Comparison of ENCODE assay signal across 37 mouse cellular contexts in genomic region chr2:130546957-130547356, GRCm38 (mm10). TPM values are rescaled to one million over a fixed set of nuclear protein-coding genes. Genes with fewer than 3 reads are reported as not detected.
A peak's percentile ranks its signal among the peaks of the same experiment; 100 is the strongest.
DNase-seq lines count a peak whose midpoint lies in the region; ATAC-seq and TF ChIP-seq lines count a peak whose summit lies in the region.
"Had no signal": no experiment of that assay in that cellular context is flagged by ENCODE, and none has a peak within 500 bp of the region (broad histone marks: within the 10 kb centered on the region; RNA-seq: fewer than 3 reads in every experiment).

No protein-coding gene starts in this region.

- ATAC-seq in heart, embryonic 16.5 days (replicated peaks; ENCODE audit: extremely low read depth, insufficient read depth, low FRiP score) = peak; percentile 67; the same call in 1 of the 2 replicates
- peak; percentile 70 for ATAC-seq in common myeloid progenitor, adult 5-6 weeks (replicated peaks; ENCODE audit: low read depth, poor library complexity, severe bottlenecking)
- peak; percentile 86 for ATAC-seq in liver, embryonic 14.5 days (ENCODE audit: insufficient read depth)
- peak; percentile 94 for ATAC-seq in megakaryocyte-erythroid progenitor cell, adult 5-6 weeks (replicated peaks; ENCODE audit: low FRiP score, low TSS enrichment, poor library complexity, severe bottlenecking)
- ATAC-seq: forebrain, embryonic 15.5 days had no signal

- DNase-seq in heart, postnatal 25 days (ENCODE audit: low spot score) = no peak
- peak in 2 of 3 experiments; percentile 23 to 25 for DNase-seq in liver, embryonic 14.5 days (ENCODE audit: low read depth in 3 of 3, low spot score in 3 of 3)
- DNase-seq in thymus, postnatal 14 days = no peak
- DNase-seq in layer of hippocampus, adult 11-12 months (ENCODE audit: low spot score) = no peak
- DNase-seq in natural killer cell, adult 2 months (ENCODE audit: low spot score in 2 of 2) = no peak
- DNase-seq: adrenal gland, adult 2 months; adrenal gland, postnatal 36 days; cerebellum, adult 11 months; cerebellum, adult 9-10 months; cerebellum, postnatal 36 days; embryo, embryonic 11 days; gastrocnemius, postnatal 36 days; heart, adult 2 months; kidney, adult 18-20 months; lung, embryonic 14.5 days; lung, postnatal 14 days; thymus, postnatal 25 days had no signal

- H3K9ac ChIP-seq in heart, embryonic 16.5 days (ENCODE audit: low read length) = no peak overlapping the region
- H3K9ac ChIP-seq in liver, embryonic 14.5 days (replicated peaks) = no peak overlapping the region
- H3K9ac ChIP-seq: embryonic facial prominence, embryonic 12.5 days; forebrain, embryonic 15.5 days; hindbrain, embryonic 15.5 days; kidney, embryonic 15.5 days; limb, embryonic 13.5 days; lung, embryonic 14.5 days; neural tube, embryonic 13.5 days had no signal

- no peak for TF ChIP-seq EP300 in liver, embryonic 14.5 days (IDR thresholded peaks at IDR 0.05; ENCODE audit: low read depth)

- intact Hi-C loops in heart, postnatal 25 days (cut with DNase I) = no loop called here

- 63% methylated on average over 8 of the region's 8 CpGs for WGBS in heart, embryonic 16.5 days
- 41% methylated on average over 8 of the region's 8 CpGs for WGBS in liver, embryonic 14.5 days (ENCODE audit: insufficient replicate concordance)

- H3K4me3 ChIP-seq in heart, embryonic 16.5 days (ENCODE audit: low read length) = no peak overlapping the region
- no peak overlapping the region for H3K4me3 ChIP-seq in liver, embryonic 14.5 days (ENCODE audit: insufficient read depth in 1 of 2, low read depth in 2 of 2, low read length in 2 of 2)
- H3K4me3 ChIP-seq: embryonic facial prominence, embryonic 12.5 days; forebrain, embryonic 10.5 days; forebrain, embryonic 15.5 days; heart, adult 2 months; hindbrain, embryonic 10.5 days; hindbrain, embryonic 15.5 days; kidney, embryonic 15.5 days; layer of hippocampus, adult 2 months; left cerebral cortex, adult 2 months; limb, embryonic 13.5 days; myocyte; neural tube, embryonic 13.5 days had no signal

- H3K27ac ChIP-seq in heart, embryonic 16.5 days (ENCODE audit: low read length) = no peak overlapping the region
- H3K27ac ChIP-seq in liver, embryonic 14.5 days = no peak overlapping the region
- H3K27ac ChIP-seq: embryonic facial prominence, embryonic 12.5 days; forebrain, embryonic 10.5 days; forebrain, embryonic 15.5 days; heart, adult 2 months; hindbrain, embryonic 10.5 days; hindbrain, embryonic 15.5 days; kidney, embryonic 15.5 days; layer of hippocampus, adult 2 months; left cerebral cortex, adult 2 months; limb, embryonic 13.5 days; neural tube, embryonic 13.5 days had no signal

- TF ChIP-seq CTCF in liver, embryonic 14.5 days (IDR thresholded peaks at IDR 0.05; ENCODE audit: low read depth) = no peak

- no peak overlapping the region for H3K4me2 ChIP-seq in heart, embryonic 16.5 days (ENCODE audit: low read depth, low read length)
- no peak overlapping the region for H3K4me2 ChIP-seq in liver, embryonic 14.5 days (ENCODE audit: low read depth)
- H3K4me2 ChIP-seq: embryonic facial prominence, embryonic 12.5 days; forebrain, embryonic 15.5 days; hindbrain, embryonic 15.5 days; kidney, embryonic 15.5 days; limb, embryonic 13.5 days; lung, embryonic 14.5 days; midbrain, embryonic 11.5 days; neural tube, embryonic 13.5 days had no signal

- H3K36me3 ChIP-seq in heart, embryonic 16.5 days (ENCODE audit: control insufficient read depth, insufficient read depth) = peaks cover 62% of the 10 kb centered on the region
- H3K36me3 ChIP-seq in liver, embryonic 14.5 days (replicated peaks; ENCODE audit: control insufficient read depth, insufficient read depth, low read depth) = peaks cover 18% of the 10 kb centered on the region

- H3K27me3 ChIP-seq in heart, embryonic 16.5 days (ENCODE audit: control insufficient read depth, insufficient read depth, low read length) = no peaks in the 10 kb centered on the region
- no peaks in the 10 kb centered on the region for H3K27me3 ChIP-seq in liver, embryonic 14.5 days (ENCODE audit: control insufficient read depth, insufficient read depth, low read length)
- H3K27me3 ChIP-seq: embryonic facial prominence, embryonic 12.5 days; forebrain, embryonic 15.5 days; hindbrain, embryonic 15.5 days; kidney, embryonic 15.5 days; limb, embryonic 13.5 days; neural tube, embryonic 13.5 days had no signal

- peaks cover 3% of the 10 kb centered on the region; the same call in 1 of the 2 replicates for H3K4me1 ChIP-seq in heart, embryonic 16.5 days (ENCODE audit: control insufficient read depth, insufficient read depth, low read length)
- H3K4me1 ChIP-seq in liver, embryonic 14.5 days (replicated peaks; ENCODE audit: control insufficient read depth in 2 of 2, insufficient read depth in 2 of 2, low read length in 1 of 2) = peaks cover 0 to 3% of the 10 kb centered on the region in 2 experiments; a peak in 2 of 4 replicates
- H3K4me1 ChIP-seq: embryonic facial prominence, embryonic 12.5 days; forebrain, embryonic 10.5 days; forebrain, embryonic 15.5 days; hindbrain, embryonic 10.5 days; hindbrain, embryonic 15.5 days; kidney, embryonic 15.5 days; limb, embryonic 13.5 days; neural tube, embryonic 13.5 days had no signal

- no peaks in the 10 kb centered on the region for H3K9me3 ChIP-seq in heart, embryonic 16.5 days (replicated peaks; ENCODE audit: control insufficient read depth, low read length)
- no peaks in the 10 kb centered on the region for H3K9me3 ChIP-seq in liver, embryonic 14.5 days (ENCODE audit: control insufficient read depth, low read length)
- H3K9me3 ChIP-seq: embryonic facial prominence, embryonic 12.5 days; forebrain, embryonic 10.5 days; forebrain, embryonic 15.5 days; hindbrain, embryonic 10.5 days; hindbrain, embryonic 15.5 days; kidney, embryonic 15.5 days; limb, embryonic 13.5 days; neural tube, embryonic 13.5 days had no signal

RNA-seq across cellular contexts. Expression of gene Mrps26, which starts 16.6 kb away (rescaled TPM):
- polyA plus RNA-seq in heart, embryonic 16.5 days (2015; fragmentation: Nextera tagmentation; extraction: Ambion mirVana) = 71.6 and 78.7 TPM in 2 replicates
- 10 to 100 TPM; 73.0 to 73.7 TPM for total RNA-seq in heart, postnatal 25 days (2021)
- 52.1 and 53.8 TPM in 2 replicates for total RNA-seq in common myeloid progenitor, adult 5-6 weeks (2017)
- polyA plus RNA-seq in liver, embryonic 14.5 days (2012; rRNA removed) = 22.9 and 24.8 TPM in 2 replicates
- polyA plus RNA-seq in liver, embryonic 14.5 days (2014; fragmentation: Nextera tagmentation; extraction: Ambion mirVana) = 48.3 and 48.4 TPM in 2 replicates
- total RNA-seq in megakaryocyte-erythroid progenitor cell, adult 5-6 weeks (2014; fragmentation: Nextera tagmentation) = 101 and 111 TPM in 2 replicates
- 58.3 and 88.6 TPM in 2 replicates for total RNA-seq in megakaryocyte-erythroid progenitor cell, adult 5-6 weeks (2017)

RNA-seq across cellular contexts. Expression of gene Oxt, which starts 29.0 kb away (rescaled TPM):
- not detected in 2 replicates for polyA plus RNA-seq in heart, embryonic 16.5 days (2015; fragmentation: Nextera tagmentation; extraction: Ambion mirVana)
- not detected for total RNA-seq in heart, postnatal 25 days (2021)
- total RNA-seq in common myeloid progenitor, adult 5-6 weeks (2017) = not detected in 2 replicates
- polyA plus RNA-seq in liver, embryonic 14.5 days (2012; rRNA removed) = not detected in 2 replicates
- not detected in 2 replicates for polyA plus RNA-seq in liver, embryonic 14.5 days (2014; fragmentation: Nextera tagmentation; extraction: Ambion mirVana)
- total RNA-seq in megakaryocyte-erythroid progenitor cell, adult 5-6 weeks (2014; fragmentation: Nextera tagmentation) = not detected in 2 replicates
- not detected in 2 replicates for total RNA-seq in megakaryocyte-erythroid progenitor cell, adult 5-6 weeks (2017)
- total RNA-seq: adrenal gland, adult 2 months; adrenal gland, postnatal 36 days; gastrocnemius, adult 18-20 months; gastrocnemius, postnatal 36 days; heart, adult 2 months; layer of hippocampus, adult 2 months; layer of hippocampus, postnatal 14 days had no signal
- polyA plus RNA-seq: adrenal gland, adult 2 months; embryonic facial prominence, embryonic 12.5 days; forebrain, embryonic 10.5 days; frontal cortex, adult 2 months; heart, adult 2 months; hindbrain, embryonic 10.5 days; hindbrain, embryonic 15.5 days; intestine, embryonic 14.5 days; kidney, embryonic 15.5 days; limb, embryonic 13.5 days; lung, embryonic 14.5 days; midbrain, embryonic 11.5 days; myocyte; neural tube, embryonic 13.5 days; stomach, embryonic 16.5 days had no signal

RNA-seq across cellular contexts. Expression of gene Avp, which starts 35.4 kb away (rescaled TPM):
- 0.37 TPM in 1 of 2 replicates, not detected in the other for polyA plus RNA-seq in heart, embryonic 16.5 days (2015; fragmentation: Nextera tagmentation; extraction: Ambion mirVana)
- 1 to 10 TPM; 2.1 to 2.7 TPM for total RNA-seq in heart, postnatal 25 days (2021)
- total RNA-seq in common myeloid progenitor, adult 5-6 weeks (2017) = not detected in 2 replicates
- not detected in 2 replicates for polyA plus RNA-seq in liver, embryonic 14.5 days (2012; rRNA removed)
- not detected in 2 replicates for polyA plus RNA-seq in liver, embryonic 14.5 days (2014; fragmentation: Nextera tagmentation; extraction: Ambion mirVana)
- not detected in 2 replicates for total RNA-seq in megakaryocyte-erythroid progenitor cell, adult 5-6 weeks (2014; fragmentation: Nextera tagmentation)
- total RNA-seq in megakaryocyte-erythroid progenitor cell, adult 5-6 weeks (2017) = not detected in 2 replicates
- total RNA-seq: adrenal gland, adult 2 months; adrenal gland, postnatal 36 days; gastrocnemius, adult 18-20 months; gastrocnemius, postnatal 36 days had no signal
- polyA plus RNA-seq: adrenal gland, adult 2 months; embryonic facial prominence, embryonic 12.5 days; forebrain, embryonic 10.5 days; heart, adult 2 months; hindbrain, embryonic 10.5 days; hindbrain, embryonic 15.5 days; intestine, embryonic 14.5 days; kidney, embryonic 15.5 days; limb, embryonic 13.5 days; lung, embryonic 14.5 days; midbrain, embryonic 11.5 days; myocyte; stomach, embryonic 16.5 days had no signal

Comparison
In these comparisons a context has a peak if more than half of its experiments do, and no peak if none do; other contexts are left out.
1. DNase-seq: peak in liver, embryonic 14.5 days (2 of 3); none in heart, postnatal 25 days (single experiment), thymus, postnatal 14 days (single experiment), layer of hippocampus, adult 11-12 months (single experiment) and natural killer cell, adult 2 months (0 of 2).
2. Peak in every context shown above with its lines, with median percentiles within 50 percentile points of each other: ATAC-seq.